Mouse (Mus musculus) midbrain, embryonic 16.5 days (tissue): ENCODE data around the gene Mindy4. TPM values are rescaled to one million over a fixed set of nuclear protein-coding genes. Genes with fewer than 3 reads are reported as not detected.
A peak's percentile ranks its signal among the peaks of the same experiment; 100 is the strongest.

Experiments used
- ATAC-seq: fragments of 200-750 bp; cut with Nextera tagmentation; 2 replicates; pipeline ENCODE4 v1.8.0; 2017; ENCODE audit warnings: moderate TSS enrichment
- H3K27ac ChIP-seq: fragments of 300-500 bp; sonication (generic); 2 replicates; pipeline ENCODE4 v1.5.1; 2014; ENCODE audit warnings: mild to moderate bottlenecking, low read length, mixed read lengths
- H3K27me3 ChIP-seq: fragments of 300-500 bp; sonication (generic); 2 replicates; pipeline ENCODE4 v1.6.1; 2014; ENCODE audit warnings: low read depth, low read length, mixed read lengths; ENCODE audit not compliant: control insufficient read depth, insufficient read depth
- H3K36me3 ChIP-seq: fragments of 300-500 bp; sonication (generic); 2 replicates; pipeline ENCODE4 v1.6.1; 2014; ENCODE audit warnings: mild to moderate bottlenecking, low read length, moderate library complexity, mixed read lengths; ENCODE audit not compliant: control insufficient read depth, insufficient read depth
- H3K4me1 ChIP-seq: fragments of 300-500 bp; sonication (generic); 2 replicates; pipeline ENCODE4 v1.6.1; 2014; ENCODE audit warnings: mild to moderate bottlenecking, low read length, mixed read lengths; ENCODE audit not compliant: control insufficient read depth, insufficient read depth
- H3K4me2 ChIP-seq: fragments of 300-500 bp; sonication (generic); 2 replicates; pipeline ENCODE4 v1.6.1; 2014; ENCODE audit warnings: mild to moderate bottlenecking, low read length, mixed read lengths
- H3K4me3 ChIP-seq: fragments of 300-500 bp; sonication (generic); 2 replicates; pipeline ENCODE4 v1.5.1; 2014; ENCODE audit warnings: low read depth, mild to moderate bottlenecking, low read length, moderate library complexity, mixed read lengths
- H3K9ac ChIP-seq: fragments of 300-500 bp; sonication (generic); 2 replicates; pipeline ENCODE4 v1.6.1; 2014; ENCODE audit warnings: low read depth, low read length, mixed read lengths
- H3K9me3 ChIP-seq: fragments of 300-500 bp; sonication (generic); replicated peaks from 2 replicates; pipeline ENCODE4 v1.6.1; 2014; ENCODE audit warnings: mild to moderate bottlenecking, low read length, mixed read lengths; ENCODE audit not compliant: control insufficient read depth, poor library complexity, severe bottlenecking
- WGBS: fragments of 180-500 bp; shearing (Covaris S2); extraction: QIAGEN DNeasy Blood & Tissue Kit; methylation state at CpG from one replicate; pipeline ENCODE4 v1.1.7; 2014; 5-methylcytosine and 5-hydroxymethylcytosine counted together
- polyA plus RNA-seq: library from polyadenylated mRNA; unstranded; fragments of >200 nt; fragmentation: Nextera tagmentation; extraction: Ambion mirVana; gene quantifications from 2 replicates; pipeline ENCODE4 v1.2.1, GENCODE M21; 2015

Mindy4 gene
- polyA plus RNA-seq, 1 experiment from 2014 or later = 12.6 TPM

DNA sequence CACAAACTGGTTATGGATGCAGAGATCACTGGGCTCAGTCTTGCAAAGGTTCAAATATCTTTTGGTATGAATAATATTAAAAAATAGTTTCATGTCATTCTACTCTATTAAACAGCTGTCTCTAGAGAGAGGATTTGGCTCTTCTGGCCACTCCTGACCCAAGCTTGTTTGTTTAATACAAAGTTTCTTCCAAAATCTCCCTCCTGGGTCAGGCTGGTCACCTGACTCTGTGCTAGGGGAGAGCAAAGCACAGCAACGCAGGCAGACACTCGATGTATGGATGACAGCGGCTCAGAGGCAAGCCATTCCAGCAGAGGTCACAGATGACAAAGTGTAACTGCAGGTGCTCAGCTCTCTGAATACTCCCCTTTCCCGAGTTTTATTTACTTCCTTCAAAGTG is 11.6 kb upstream of the Mindy4 start:
- Histone ChIP-seq H3K36me3 (no peaks in the 10 kb centered on the region), H3K4me1 (no peaks in the 10 kb centered on the region)
- WGBS = 75% methylated on average over 4 of the region's 4 CpGs

DNA sequence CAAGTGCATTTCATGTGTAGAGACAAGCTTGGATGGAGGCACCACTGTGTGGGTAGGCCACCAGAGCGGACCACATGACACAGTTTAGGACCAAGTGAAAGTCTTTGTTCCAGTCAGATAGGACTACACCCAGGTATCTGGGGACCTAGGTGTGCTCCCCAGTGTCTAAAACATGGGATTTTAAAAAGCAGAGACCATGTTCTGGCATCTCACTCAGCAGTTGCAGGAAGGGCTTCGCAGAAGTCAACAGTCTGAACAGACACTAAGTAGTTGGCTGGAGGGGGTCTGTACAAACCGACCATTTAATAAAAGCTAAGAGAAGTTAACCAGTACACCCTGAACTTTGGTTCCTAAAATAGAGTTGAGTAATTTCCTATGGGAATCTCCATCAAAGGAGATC is 10.0 kb upstream of the Mindy4 start:
- Histone ChIP-seq H3K36me3 (no peaks in the 10 kb centered on the region), H3K4me3 (no peak overlapping the region), H3K27ac (no peak overlapping the region), H3K4me2 (no peak overlapping the region), H3K9ac (no peak overlapping the region), H3K9me3 (no peaks in the 10 kb centered on the region), H3K4me1 (no peaks in the 10 kb centered on the region), H3K27me3 (no peaks in the 10 kb centered on the region)
- no peak for ATAC-seq
- 92% methylated on average over 3 of the region's 3 CpGs for WGBS

More for the DNA sequence above, 11.6 kb upstream of the Mindy4 start:
- no peak for ATAC-seq
- H3K27ac ChIP-seq = no peak overlapping the region
- no peak overlapping the region for H3K9ac ChIP-seq
- no peaks in the 10 kb centered on the region for H3K9me3 ChIP-seq
- no peak overlapping the region for H3K4me3 ChIP-seq
- no peaks in the 10 kb centered on the region for H3K27me3 ChIP-seq
- no peak overlapping the region for H3K4me2 ChIP-seq

DNA sequence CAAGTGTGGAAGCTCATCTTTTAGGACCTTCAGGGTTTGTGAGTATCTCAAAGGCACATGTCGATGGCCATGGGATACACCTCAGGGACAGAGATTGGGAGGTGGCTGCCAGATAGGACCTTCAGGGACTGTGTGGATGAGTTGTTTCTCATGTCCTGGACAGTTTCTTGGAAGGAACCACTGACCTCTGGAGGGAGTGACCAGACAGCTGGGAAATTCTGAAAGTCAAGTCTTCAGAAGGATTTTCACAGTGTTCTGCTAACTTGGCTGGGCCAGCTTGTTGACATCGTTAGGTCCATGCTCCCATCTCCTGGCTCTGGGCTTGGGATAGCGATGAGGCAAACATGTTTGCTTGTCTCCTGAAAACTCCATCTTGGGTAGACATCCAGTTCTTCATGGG is 4.1 kb upstream of the Mindy4 start:
- Histone ChIP-seq H3K27me3 (no peaks in the 10 kb centered on the region), H3K27ac (no peak overlapping the region), H3K4me2 (no peak overlapping the region), H3K4me3 (no peak overlapping the region), H3K4me1 (peaks cover 9% of the 10 kb centered on the region), H3K36me3 (no peaks in the 10 kb centered on the region), H3K9ac (no peak overlapping the region), H3K9me3 (no peaks in the 10 kb centered on the region)
- no peak for ATAC-seq
- WGBS = 90% methylated on average over 3 of the region's 3 CpGs

DNA sequence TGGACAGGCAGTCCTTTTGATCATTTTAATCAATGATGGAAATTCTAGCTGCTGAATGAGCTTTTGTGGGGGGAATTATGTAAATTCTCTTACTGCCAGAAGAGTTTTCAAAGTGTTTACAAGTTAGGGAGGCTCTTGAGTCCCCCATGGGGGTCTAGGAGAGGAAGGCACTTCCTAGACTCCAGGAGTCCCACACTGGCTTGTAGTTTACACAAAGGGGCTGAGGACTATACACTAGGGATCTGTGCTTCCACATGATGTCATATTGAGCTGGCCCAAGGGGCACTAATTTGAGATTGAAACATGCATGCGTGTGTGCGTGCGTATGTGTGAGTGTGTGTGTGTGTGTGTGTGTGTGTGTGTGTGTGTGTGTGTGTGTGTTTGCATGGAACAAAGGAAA is 748 bp downstream of the Mindy4 start:
- 38% methylated on average over 3 of the region's 3 CpGs for WGBS

DNA sequence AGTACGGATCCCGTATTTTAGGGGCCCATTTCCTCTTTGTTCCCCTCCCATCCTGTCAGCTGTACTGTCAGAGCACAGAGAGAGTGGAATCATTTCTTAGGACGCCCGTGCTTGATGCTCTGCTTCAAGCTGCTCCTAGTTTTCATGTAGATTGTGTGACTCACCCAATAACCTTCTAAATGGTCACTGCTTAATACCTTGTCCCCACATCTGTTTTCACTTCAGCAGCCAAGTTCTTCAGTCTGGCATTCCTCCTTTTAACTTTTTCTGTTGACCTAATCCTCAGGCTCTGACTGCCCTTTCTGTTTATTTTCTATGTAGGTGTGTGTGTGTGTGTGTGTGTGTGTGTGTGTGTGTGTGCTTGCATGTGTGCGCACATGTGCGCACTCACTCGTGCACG is 4.6 kb downstream of the Mindy4 start:
- no peak for ATAC-seq
- no peaks in the 10 kb centered on the region for H3K27me3 ChIP-seq
- H3K27ac ChIP-seq = no peak overlapping the region
- no peak overlapping the region for H3K4me3 ChIP-seq
- H3K4me2 ChIP-seq = no peak overlapping the region
- H3K36me3 ChIP-seq = no peaks in the 10 kb centered on the region
- 92% methylated on average over 8 of the region's 8 CpGs for WGBS
- no peak overlapping the region for H3K9ac ChIP-seq
- no peaks in the 10 kb centered on the region for H3K9me3 ChIP-seq
- peaks cover 13% of the 10 kb centered on the region for H3K4me1 ChIP-seq

More for the DNA sequence above, 748 bp downstream of the Mindy4 start:
- peaks cover 17% of the 10 kb centered on the region for H3K4me1 ChIP-seq
- peak; percentile 57 for ATAC-seq
- peak overlapping the region; percentile 81 for H3K27ac ChIP-seq
- no peaks in the 10 kb centered on the region for H3K9me3 ChIP-seq
- peak overlapping the region; percentile 69 for H3K4me2 ChIP-seq
- H3K36me3 ChIP-seq = no peaks in the 10 kb centered on the region
- peak overlapping the region; percentile 65 for H3K9ac ChIP-seq
- no peaks in the 10 kb centered on the region for H3K27me3 ChIP-seq
- peak overlapping the region; percentile 57 for H3K4me3 ChIP-seq

DNA sequence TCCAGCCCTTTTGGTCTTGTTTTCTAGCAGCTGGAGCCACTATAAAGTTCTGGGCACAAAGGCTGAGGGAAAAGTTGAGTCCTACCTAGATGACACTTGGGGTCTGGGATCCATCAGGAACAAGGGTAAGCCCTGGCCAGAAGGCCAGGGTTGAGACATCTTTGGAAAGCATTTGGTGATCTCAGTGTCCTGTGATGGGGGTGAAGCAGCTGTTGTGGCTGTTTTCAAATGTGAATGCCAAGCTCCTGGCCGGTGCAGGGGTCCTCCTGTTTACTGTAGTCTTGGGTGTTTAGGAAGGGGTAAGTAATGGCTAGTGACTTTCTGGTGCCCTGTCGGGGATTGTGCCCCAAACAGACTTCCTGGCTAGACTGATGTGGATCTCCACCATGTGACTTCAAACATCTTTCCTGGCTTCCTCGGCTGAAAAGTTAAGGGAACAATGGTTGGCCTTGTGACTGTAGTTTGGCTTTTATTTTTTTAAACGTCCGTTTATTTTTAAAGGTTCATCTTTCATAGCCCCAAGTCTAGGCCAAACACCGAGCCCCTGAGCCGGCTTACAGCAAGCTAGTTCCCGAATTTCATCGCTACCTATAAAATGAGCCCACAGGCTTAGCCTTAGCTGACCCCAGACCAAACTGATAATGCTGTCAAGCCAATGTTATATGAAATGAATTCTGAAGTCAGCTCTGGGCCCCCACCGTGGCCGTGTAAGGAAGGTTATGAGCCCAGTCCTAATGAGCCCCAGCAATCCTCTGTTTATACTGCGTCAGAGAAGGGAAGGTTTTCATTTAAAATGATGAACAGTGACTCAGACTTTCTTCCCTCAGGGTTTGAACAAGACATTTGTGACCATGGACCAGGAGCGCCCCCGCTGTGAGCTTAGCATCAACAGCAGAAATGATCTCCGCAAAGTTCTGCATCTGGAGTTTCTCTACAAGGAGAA is 7.5 kb downstream of the Mindy4 start:
- H3K4me1 ChIP-seq = no peaks in the 10 kb centered on the region
- no peak overlapping the region for H3K27ac ChIP-seq
- 85% methylated on average over 15 of the region's 15 CpGs for WGBS
- no peaks in the 10 kb centered on the region for H3K9me3 ChIP-seq
- no peaks in the 10 kb centered on the region for H3K36me3 ChIP-seq
- no peaks in the 10 kb centered on the region for H3K27me3 ChIP-seq
- H3K4me3 ChIP-seq = no peak overlapping the region
- no peak overlapping the region for H3K9ac ChIP-seq
- no peak for ATAC-seq
- H3K4me2 ChIP-seq = no peak overlapping the region

DNA sequence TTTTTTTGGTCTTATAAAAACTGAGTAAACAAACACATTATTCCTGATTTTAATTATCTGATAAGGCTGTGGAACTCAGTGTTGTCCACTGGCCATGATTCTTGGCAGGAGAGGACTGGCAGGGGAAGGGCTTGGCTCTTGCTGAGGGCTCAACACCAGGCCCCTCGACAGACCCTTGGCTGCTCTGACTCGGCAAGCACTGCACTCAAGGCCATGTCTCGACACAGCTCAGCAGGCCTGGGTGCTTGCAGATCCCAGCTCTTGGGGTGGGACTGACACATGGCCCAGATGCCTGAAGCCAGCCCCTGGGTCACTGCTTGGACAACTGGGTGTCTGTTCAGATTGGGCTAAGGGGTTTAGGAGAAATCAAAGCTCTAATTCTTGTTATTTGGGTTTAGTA is 11.4 kb downstream of the Mindy4 start:
- no peak for ATAC-seq
- H3K27me3 ChIP-seq = no peaks in the 10 kb centered on the region
- no peak overlapping the region for H3K4me2 ChIP-seq
- H3K9me3 ChIP-seq = no peaks in the 10 kb centered on the region
- H3K4me3 ChIP-seq = no peak overlapping the region
- no peak overlapping the region for H3K27ac ChIP-seq
- H3K36me3 ChIP-seq = 0 out of 2 replicates have a peak, but pooled peaks cover 3% of the 10 kb centered on the region
- 75% methylated on average over 3 of the region's 3 CpGs for WGBS
- no peak overlapping the region for H3K9ac ChIP-seq
- no peaks in the 10 kb centered on the region for H3K4me1 ChIP-seq

DNA sequence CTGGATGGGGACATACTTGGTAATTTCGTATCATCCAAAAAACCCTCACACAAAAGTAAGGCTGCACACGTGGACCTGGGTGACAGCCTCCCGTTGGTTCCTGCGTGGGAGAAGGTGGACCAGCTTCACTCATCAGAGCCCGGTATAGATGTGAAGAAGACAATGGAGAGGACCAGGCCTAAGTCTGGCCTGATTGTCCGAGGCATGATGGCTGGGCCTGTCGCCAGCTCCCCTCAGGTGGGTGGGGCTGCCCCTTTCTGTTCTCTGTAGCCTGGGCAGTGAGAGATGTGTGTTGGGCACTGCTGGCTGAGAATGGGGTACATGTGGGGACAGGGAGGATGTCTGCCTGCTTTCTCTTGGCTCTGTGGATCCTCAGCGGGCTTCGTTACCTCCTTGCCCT is 15.0 kb downstream of the Mindy4 start:
- no peak overlapping the region for H3K4me3 ChIP-seq
- H3K36me3 ChIP-seq = 0 out of 2 replicates have a peak, but pooled peaks cover 3% of the 10 kb centered on the region
- 89% methylated on average over 9 of the region's 9 CpGs for WGBS
- ATAC-seq = no peak
- no peaks in the 10 kb centered on the region for H3K4me1 ChIP-seq
- H3K4me2 ChIP-seq = no peak overlapping the region
- no peak overlapping the region for H3K27ac ChIP-seq
- no peak overlapping the region for H3K9ac ChIP-seq
- no peaks in the 10 kb centered on the region for H3K9me3 ChIP-seq
- no peaks in the 10 kb centered on the region for H3K27me3 ChIP-seq

DNA sequence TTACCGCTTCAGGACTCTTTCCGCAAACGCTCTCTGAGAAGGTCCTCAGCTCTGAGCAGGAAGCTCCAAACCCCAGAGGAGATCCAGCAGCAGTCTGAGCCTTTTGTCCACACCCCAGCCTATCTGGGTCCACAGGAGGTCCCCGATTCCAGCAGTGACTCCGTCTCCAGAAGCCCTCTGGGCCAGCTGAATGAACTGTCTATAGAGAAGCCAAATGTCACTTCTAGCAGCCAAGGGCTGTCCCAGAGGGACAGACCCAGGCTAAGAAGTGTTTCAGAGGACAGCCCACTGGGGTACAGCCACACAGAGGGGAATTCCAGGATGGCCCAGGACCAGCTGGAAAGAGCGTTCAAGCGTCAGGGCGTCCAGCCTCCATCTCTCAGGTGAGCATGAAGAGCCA is 20.8 kb downstream of the Mindy4 start:
- Histone ChIP-seq H3K4me1 (no peaks in the 10 kb centered on the region), H3K4me2 (no peak overlapping the region), H3K36me3 (peaks cover 11% of the 10 kb centered on the region), H3K27me3 (no peaks in the 10 kb centered on the region), H3K9me3 (no peaks in the 10 kb centered on the region), H3K9ac (no peak overlapping the region), H3K4me3 (no peak overlapping the region), H3K27ac (no peak overlapping the region)
- ATAC-seq = no peak
- 92% methylated on average over 8 of the region's 8 CpGs for WGBS
